Mouse (Mus musculus): ENCODE data around the gene Lsr.
A peak's percentile ranks its signal among the peaks of the same experiment; 100 is the strongest.
"Not testable (repeated sequence)": the region's sequence is repeated elsewhere in the genome, so short reads cannot be mapped to it uniquely, and the experiment has no call there.

Lsr gene

DNA sequence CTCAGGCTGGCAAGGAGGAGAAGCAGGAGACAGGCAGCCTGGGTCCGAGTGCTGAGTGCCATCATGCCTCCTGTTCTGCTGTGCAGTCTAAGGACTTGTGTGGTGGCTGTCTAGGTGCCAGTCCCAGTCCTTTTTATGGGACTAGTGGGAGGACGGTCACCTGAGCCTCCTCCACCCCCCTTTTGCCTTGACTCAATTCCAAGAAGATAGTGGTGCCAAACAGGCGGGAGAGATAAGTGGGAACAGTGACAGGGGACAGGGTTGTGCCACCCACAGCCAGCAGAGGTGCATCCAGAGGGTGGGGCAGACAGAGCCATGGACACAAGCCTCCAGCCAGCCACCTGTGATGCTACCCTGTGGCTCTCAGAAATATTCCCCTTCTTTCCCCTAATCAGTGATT is 49.2 kb downstream of the Lsr start:
- no peak for DNase-seq

DNA sequence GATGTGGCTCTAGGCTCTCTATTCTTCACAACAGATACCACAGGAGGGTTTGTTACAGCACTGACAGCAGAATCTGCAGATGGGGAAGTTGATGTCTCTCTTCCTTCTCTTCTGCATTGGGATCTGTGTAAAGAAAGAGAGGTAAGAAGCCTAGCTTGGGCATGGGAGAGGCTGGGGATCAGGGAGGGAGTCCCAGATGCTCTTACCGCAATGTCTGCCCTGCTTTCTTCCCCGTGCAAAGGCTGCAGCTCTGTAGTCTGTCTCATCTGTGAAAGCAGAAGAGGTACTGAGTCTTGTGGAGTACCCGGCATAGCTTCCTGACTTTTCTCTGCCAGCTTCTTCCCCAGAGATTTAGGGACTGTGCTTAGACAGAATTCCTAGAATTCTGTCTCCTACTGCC is 50.8 kb downstream of the Lsr start:
- DNase-seq: not testable (repeated sequence)

DNA sequence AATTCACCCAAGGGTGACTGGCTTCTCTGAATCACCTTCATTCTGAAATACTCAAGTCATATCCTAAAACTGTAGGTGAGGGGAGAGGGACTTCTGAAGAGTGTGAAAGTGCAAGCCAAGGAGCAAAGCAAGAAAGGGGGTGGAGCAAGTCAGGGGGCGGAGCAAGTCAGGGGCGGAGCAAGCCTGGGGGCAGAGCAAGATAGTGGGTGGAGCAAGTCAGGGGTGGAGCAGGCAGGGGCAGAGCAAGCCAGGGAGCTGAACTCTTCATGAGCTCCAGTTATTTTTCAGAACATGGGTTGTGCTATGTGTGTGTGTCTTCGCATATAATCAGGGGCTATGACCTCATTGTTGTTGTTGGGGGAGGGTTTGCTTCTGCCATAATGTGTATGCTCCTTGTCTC is 53.0 kb downstream of the Lsr start:
- no peak for DNase-seq

DNA sequence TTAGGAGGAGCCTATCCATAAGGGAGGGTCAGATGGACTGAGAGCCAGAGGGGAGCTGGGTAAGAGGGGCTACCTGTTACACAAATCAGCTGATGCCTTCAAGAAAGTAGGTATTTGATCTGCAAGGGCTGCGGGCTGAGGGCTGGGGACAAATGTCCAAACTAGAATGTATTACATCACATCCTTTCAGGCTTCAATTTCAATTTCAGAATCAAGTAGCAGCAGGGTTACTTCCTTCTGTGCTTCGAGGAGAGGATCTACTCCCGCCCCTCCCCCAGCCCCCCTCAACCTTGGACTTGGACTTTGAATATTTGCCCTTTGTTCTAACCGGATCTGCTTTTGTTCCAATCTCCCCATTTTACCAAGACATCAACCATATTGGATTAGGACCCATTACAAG is 56.0 kb downstream of the Lsr start:
- no peak for DNase-seq

DNA sequence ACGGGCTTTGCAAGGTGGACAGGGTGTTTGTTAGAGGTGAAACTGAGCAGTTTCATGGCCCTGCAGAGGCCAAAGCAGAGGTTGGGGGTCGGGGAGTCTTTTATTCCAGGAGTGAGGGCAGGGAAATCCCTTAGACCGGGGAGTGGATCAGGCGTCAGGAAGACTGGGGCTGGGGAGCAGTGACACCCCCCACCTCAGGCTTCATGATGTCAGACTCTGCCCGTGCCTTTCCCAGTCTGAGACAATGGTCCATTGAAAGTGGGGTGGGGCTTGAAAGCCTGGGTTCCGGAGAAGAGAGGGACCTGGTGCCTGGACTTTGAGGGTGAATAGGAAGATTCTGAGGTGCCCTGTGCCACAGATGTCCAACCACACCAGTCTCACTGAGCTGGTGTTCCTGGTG is 56.6 kb downstream of the Lsr start:
- DNase-seq: no peak

DNA sequence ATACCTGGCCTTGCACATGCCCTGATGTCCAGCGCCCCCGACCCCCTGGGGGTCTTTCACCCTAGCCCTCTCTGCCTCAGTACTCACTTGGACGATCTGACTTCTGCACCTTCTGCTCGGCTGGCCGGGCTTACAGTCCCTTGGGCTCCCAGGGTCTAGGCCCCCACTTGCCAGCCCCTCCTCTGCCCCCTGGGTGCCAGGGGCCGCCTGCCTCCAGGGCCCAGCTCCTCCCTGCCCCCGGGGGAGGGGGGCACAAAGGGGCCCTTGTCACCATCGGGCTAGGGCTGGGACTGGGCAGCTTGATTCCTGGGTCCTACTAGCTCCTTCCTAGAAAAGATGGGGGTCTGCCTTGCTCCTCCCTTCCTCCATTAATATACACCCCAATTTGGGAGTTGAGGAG is 58.5 kb downstream of the Lsr start, which contains the start of gene Mag:
Gene Mag, minus strand, starts transcription at position 142 of the 400 bp plus-strand sequence.
- no peak for DNase-seq

DNA sequence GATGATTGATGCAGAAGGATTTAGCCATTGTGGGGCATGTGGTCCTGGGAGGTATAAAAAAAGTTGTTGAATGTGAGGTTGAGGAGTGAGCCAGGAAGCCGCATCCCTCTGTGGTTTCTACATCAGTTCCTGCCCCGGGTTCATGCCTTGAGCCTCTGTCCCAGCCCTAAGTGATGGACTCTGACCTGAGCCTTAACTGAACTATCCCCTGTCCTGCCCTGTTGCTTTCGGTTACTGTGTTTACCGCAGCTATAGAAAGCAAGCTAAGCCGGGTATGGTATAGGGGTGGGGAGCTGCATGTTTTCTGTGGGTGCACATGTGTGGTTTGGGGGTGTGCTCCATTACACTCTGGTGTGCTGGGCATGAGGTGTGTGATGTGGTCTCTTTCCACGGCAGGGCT is 63.5 kb downstream of the Lsr start:
- DNase-seq: no peak

DNA sequence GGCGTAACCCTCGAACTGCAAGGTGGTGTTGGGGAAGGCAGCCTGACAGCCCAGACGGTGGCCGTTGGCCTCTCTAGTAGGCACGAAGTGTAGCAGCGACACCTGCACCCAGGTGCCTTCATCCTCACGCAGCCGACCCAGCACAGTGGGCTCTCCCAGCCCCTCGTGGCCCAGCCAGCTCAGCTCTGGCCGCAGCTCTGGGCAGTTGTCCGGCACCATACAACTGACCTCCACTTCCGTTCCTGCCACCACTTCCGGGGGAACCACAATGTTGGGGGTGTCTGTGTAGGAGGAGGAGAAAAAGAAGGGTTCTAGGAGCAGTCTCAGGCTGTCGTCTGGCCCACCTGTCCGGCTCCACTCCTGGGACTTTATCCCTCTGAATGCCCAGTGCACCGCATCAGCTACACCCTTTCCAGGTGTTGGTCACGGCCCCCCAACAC is 64.3 kb downstream of the Lsr start:
- no peak for DNase-seq

DNA sequence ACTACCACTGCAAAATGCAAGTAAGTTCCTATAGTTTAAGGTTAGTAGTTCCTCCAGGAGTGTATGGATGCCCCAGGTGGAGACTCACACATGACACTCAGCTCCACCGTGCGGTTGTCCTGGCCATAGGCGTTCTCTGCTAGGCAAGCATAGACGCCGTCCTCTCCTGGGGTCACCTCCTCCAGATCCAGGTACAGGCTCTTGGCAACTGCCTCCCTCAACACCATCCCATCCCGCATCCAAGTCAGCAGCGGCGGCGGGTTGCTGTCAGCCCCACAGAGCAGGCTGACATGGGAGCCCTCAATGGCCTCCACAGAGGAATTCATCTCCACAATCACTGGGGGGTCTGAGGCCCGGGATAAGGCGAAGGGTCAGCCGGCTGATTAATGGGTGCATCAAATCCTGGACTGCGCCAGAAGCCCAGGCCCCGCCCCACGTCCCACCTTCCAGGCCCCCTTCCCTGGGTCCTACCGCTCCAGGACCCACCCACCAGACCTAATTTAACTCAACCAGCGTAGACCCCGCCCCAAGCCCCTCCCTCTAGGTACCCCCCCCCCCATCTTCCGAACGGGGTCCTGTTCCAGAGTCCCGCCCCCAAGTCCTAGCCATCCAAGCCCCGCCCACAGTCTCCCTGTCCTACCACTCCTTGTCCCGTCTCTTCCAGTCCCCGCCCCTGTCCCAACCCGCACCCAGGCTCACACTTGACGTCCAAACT is 64.8 kb downstream of the Lsr start:
- peak; percentile 53 for DNase-seq
